Mouse (Mus musculus) heart, adult 11 months (tissue): ENCODE measurements around the gene Tnip2.

Source experiments
- DNase-seq: peaks from one replicate; pipeline ENCODE4 v3.0.0; 2022

The Tnip2 gene

DNA sequence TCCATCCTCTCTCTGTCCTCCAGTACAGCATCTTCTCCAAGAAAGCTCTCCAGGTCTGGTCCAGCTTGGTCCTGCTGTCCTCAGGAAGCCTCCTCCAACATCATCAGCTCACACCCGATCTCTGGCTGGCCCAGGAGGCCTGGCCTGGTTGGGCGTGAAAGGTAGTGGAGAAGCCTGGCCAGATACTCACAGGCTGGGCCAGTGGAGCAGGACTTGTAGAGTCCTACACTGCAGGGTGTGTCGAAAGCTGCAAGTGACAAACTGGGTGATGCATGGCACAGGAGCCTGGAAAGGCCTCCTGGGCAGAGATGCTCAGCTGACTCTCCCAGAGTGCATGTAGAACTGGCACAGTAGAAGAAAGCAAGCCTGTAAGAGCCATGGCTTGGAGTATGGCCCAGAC is 7.5 kb upstream of the Tnip2 start:
- peak; percentile 87 for DNase-seq

DNA sequence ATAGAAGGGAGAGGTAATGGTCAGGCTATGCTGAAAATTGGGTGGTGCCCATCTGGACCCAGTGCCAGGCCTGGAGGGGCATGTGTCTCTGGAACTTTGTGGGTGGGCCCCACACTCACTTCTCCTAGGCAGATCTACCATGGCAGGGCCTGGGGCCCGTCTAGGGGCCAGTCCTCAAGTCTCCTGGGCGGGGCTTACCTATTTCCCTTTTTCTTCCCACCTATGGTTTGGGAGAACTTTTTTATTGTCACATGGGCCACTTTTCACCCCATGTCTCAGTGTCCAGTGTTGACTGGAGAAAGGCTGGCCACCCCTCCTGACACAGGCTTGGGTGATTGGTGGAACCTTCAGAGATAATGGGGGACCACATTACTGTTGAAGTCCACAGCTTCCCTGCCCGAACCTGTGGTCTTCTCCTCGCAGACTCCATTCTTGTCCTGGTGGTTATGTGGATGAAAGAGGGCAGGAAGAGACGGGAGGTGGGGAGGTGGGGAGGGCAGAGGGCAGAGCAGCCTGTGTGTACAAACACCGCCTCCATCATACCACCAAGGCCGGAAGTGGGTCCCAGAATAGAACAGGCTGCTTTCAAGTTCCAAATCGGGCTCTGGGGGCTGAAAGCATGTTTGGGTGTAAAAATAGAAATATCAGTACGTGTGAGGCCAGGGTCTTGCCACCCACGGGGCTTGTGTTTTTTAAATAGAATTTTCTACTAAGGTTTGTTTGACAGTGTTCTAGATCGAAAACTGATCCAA is 6.8 kb upstream of the Tnip2 start:
- peak; percentile 95 for DNase-seq

DNA sequence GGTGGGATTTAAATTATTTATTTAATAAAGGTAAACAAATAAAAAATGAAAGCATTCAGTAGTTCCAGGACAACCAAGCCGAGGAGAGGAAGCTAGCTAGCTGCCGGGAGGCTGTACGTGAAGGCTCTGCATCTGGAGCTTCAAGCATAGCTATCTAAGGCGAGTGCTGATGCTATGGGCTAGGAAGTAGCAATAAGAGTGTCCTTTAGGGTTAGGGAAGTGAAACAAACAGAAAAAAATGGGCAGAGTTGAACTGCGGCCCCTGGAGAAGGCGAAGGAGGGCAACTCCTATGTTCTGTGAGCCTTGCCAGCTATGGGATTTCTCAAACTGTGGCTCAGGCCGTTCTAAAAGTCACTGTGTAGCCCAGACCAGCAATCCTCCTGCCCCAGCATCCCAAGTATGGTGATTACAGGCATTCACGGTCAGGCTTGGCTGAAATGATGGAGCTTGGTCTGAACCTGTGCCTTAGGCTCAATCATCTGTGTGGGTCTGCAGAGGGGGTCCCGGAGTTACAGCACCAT is 5.7 kb upstream of the Tnip2 start:
- peak; percentile 94 for DNase-seq

DNA sequence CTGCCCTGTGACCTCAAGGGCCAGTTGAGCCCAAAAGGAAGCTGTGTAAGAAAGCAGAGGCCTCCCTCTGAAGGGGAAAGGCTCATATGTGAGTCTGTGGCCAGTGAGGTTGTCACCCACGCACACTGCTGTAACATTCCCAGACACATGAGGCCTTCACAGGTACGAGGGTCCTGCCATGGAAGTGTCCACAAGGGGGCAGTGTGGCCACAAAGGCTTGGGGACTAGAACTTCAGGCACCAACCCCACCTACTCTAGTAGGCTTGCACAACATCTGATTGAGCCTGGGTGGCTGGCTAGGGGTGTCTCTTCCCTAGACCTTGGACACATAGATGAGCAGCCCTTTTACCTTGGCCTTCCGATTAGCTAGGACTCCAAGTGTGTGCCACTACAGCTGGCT is 4.1 kb upstream of the Tnip2 start:
- peak; percentile 97 for DNase-seq

DNA sequence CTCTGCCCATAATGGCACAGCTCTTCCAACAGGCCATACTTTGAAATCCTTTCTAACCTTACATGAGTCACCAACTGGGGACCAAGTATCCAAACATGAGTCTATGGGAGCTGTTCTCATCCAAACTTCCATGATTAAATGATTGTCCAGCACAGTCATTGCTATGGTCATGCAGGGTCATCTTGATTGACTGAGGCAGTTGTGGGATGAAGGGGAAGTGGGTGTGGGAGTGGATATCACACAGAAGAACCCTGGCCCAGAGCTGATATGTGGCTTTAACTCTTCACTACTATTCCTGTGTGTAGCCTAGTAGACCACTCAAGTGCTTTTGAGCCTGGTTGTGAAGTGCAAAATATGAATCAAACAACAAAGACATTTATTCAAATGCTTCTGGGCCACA is 1.3 kb upstream of the Tnip2 start:
- DNase-seq, result peak; percentile 72

DNA sequence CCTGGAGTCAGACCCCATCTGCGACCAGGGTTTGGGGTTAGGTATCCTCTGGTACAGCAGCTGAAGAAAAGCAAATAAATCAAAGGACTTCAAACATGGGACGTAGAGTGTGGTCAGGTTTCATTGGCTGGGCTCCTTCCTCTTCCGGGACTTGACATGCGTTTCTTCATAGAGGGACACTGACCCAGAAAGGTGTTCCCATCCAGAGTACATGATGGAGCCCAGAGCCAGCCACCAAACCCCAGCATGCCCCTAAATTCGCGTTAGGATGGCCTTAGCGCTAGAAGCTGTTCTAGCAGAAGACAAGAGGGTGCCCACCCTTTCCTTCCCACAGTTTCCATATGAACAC is 401 bp upstream of the Tnip2 start:
- DNase-seq, result no peak

- DNase-seq, result peak; percentile 86
Measured at GRCm38 (mm10) chr5:34512486-34512885, 1.3 kb downstream of the Tnip2 start.

DNA sequence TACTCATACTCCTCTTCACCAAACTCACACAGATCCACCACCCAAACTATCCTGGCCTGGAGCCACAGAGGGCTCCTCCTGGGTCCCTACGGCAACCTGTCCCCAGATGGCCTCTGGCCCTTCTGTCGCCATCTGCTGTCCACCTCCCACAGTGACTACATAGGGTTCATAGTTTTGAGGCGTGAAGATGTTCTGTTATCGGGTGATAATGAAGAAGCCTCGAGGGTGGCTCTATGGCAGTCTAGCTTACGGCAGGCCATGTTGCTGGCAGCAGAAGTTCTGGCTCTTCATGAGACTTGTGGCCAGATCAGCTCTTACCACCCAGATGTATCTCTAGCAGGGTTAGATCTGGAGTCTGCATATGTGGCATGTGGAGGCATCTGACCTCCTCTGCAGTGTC is 11.0 kb downstream of the Tnip2 start:
- DNase-seq, result peak; percentile 78

DNA sequence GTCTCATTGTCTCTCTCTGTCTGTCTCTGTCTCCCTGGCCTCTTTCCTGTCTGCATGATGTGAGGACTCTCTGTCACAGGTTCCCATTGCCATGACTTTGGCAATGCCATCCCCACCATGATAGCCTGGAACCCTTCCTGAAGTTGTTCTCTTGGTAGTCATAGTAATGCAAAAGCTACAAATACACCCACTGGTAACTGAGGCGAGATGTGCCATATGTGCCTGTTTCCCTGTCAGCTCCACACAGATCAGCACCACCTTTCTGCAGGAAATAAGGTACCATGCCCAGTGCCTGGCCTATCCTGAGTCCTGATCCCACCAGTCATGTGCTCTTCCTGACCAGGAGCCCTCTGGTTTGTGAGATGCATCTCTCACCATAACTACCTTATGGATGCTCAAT is 11.4 kb downstream of the Tnip2 start:
- DNase-seq, result peak; percentile 83

DNA sequence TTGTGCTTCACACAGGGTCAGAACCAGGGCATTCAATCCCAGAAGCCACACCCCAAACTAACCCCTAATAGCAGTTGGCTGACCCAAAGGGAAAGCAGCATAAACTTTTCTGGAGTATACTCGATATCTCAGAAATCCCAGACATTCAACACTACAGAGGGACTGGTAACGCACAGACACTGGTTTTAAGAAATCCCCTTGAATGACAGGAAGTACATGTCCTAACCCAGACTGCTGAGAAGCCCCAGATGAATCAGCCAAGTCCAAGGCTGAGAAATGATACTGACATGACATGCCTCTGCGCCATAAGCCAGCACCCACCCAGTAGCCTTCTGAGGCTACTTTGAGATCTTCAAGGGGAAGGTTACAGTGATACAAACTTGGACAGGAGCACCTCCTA is 12.2 kb downstream of the Tnip2 start:
- peak; percentile 85 for DNase-seq

- peak; percentile 73 for DNase-seq
Measured at GRCm38 (mm10) chr5:34500886-34501285, 12.9 kb downstream of the Tnip2 start.

- DNase-seq, result peak; percentile 82
Measured at GRCm38 (mm10) chr5:34496745-34497144, 17.0 kb downstream of the Tnip2 start.

DNA sequence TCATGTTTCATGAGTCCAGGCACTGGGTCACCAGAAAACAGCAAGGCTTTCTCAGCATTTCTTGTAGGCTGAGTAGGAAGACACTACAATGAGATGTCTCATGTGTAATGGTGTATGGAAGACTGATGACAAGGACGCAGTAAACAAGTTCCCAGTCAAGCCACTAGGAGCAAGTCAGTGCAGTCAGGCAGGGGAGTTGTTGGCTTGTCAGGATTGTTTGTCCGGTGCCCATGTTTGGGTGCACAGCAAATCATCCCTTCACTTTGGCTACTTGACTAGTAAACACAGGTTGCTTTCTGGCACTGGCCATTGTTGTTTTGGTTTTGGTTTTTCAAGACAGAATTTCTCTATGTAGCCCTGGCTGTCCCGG is 24.4 kb downstream of the Tnip2 start:
- peak; percentile 81 for DNase-seq

DNA sequence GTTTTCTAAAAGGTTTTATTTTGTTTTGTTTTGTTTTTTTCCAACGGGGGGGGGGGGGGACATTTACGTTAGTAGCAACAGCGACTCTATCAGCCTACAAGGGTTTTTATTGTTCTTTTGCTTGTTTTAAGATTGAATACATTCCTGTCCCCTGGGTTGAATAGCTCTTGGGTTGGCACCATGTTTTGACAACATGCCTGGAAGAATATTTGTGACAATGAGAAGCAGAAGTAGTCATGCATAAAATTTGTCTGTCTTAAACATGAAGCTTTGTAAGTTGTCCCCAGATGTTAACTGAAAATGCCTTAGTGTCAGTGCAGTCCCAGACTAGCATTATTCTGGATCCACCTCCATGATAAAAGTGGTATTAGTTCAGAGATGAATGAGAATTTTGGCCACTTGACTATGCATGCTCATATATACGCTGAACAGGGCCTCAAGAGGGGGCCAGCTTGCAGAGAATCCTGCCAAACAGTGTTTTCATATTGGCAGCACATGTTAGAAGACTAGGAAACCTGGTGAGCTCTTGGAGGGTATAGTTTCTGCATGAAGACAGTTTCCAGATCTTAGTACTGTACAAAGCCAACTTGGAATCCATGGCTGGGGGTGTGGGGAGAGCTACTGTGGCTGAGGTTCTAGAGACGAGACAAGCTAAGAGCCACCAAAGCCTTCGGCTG is 24.9 kb downstream of the Tnip2 start:
- no peak for DNase-seq

- peak; percentile 98 for DNase-seq
Measured at GRCm38 (mm10) chr5:34487320-34488090, 26.3 kb downstream of the Tnip2 start.

GRCm38 (mm10) chr5:34485731-34486130 is 28.1 kb downstream of the Tnip2 start:
- DNase-seq, result peak; percentile 91

- peak; percentile 25 for DNase-seq
Measured at GRCm38 (mm10) chr5:34480926-34481325, 32.9 kb downstream of the Tnip2 start.

- peak; percentile 65 for DNase-seq
Measured at GRCm38 (mm10) chr5:34468039-34468775, 45.6 kb downstream of the Tnip2 start.

DNA sequence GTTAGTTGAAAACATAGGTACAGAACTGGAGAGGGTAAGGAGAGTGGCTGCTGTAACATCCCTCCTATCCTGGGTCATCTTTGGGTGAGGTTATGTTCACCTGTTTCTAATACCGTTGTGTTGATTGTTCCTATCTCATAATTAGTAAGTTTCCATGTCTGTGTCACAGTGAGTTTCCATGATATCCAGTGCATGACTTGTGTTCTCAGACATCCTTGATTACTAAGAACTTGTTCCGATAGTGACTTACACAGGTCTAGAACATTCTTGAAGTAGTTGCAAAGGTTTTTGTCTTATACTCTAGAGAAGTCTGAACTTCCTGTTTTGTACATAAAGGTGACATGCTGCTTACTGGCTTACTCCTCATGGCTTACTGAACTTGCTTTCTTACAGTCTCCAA is 47.1 kb downstream of the Tnip2 start:
- peak; percentile 31 for DNase-seq

DNA sequence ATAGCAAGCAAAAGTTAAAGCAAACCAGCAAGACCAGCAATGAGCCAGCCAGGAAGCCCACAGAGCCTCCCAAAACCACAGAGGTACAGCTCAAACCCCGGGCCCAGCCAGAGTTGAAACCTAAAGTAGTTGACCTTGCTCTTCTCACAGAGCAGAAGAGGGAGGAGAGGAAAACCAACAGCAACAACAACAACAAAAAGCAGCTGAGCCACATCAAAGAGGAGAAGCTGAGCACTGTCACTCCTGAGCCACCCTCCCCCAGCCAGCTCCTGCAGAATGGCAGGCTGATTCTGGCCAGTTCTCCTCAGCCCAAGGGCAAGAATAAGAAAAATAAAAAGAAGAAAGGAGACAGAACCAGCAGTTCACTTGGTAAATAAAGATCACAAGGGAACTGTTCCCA is 47.7 kb downstream of the Tnip2 start:
- peak; percentile 80 for DNase-seq

DNA sequence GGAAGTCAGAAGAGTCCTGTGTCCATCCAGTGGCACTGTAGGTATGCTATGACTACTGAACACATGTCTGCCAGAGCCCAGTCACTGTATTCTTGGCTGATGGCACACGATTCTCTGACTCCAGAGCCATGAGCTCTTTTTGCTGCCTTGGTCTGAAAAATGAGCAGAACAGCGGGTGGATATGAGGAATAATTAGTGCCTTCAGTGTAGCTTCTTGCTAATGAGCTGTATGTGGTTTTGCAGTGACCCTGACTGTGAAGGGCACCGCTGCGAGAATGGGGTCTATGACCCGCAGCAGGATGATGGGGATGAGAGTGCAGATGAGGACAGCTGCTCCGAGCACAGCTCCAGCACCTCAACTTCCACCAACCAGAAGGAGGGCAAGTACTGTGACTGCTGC is 52.0 kb downstream of the Tnip2 start:
- DNase-seq, result peak; percentile 77

GRCm38 (mm10) chr5:34461294-34461693 is 52.5 kb downstream of the Tnip2 start:
- DNase-seq, result no peak

DNA sequence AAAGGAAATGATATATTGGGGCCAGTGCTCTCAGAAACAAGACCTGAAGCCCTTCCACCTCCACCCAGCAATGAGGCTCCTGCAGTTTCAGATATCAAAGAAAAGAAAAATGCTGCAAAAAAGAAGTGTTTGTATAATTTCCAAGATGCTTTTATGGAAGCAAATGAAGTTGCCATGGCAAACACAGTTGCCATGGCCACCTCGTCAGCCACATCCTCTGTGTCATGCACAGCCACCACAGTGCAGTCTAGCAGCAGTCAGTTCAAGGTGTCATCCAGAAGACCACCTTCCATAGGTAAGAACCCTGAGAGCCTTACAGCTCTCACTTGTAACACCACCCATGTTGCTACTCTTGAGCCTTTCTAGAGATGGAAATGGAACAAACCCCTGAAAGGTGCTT is 54.8 kb downstream of the Tnip2 start:
- DNase-seq, result peak; percentile 46
